Mouse (Mus musculus): ENCODE results near the gene Slc35g3. TPM values are rescaled to one million over a fixed set of nuclear protein-coding genes. Genes with fewer than 3 reads are reported as not detected.

Gene Slc35g3
- total and polyA plus RNA-seq, 3 experiments, result not detected

DNA sequence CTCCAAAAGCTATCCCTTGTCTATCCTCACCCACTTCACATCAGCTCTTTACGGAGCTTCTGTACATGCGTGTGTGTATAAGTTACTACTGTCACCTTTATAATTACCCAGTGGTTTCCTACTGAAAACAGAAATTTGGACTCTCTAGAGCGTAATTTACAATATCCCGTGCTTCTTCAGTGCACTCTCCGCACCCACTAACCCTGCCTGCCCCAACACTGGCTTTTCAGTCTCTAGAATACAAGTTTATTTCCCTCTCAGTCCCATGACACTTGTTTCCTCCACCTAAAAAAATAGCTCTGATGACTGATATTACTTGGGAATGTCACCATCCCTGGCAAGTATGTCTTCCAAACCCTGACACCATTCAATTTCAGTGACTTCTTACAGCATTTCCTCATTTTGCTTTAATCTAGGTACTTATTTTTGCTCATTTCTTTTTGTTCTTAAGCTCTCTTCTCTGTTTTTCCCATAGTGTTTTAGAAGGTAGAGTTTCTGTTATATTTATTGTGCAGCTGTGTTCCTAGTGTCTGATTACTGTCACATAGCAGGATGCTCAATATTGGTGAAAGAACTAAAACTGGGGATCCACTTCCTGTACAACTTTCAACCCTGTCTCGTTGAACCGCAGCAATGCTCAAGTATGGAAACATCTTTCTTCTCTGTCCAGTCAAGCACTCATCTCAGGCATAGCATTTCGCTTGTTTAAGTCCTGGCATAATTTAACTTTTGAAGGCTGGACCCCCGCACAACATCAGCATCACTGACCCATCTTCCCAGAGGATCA, 4.3 kb downstream of the Slc35g3 start:
- H3K27me3 ChIP-seq (replicated peaks), result no peaks in the 10 kb centered on the region
- H3K4me1 ChIP-seq (ENCODE audit: control insufficient read depth in 1 of 2, insufficient read depth in 2 of 2), result peaks cover 15 to 53% of the 10 kb centered on the region in 2 experiments
- H3K9ac ChIP-seq (ENCODE audit: insufficient read depth, low read depth), result peak overlapping the region; percentile 50
- dilution Hi-C loops (cut with MboI; ENCODE audit: extremely low pct_ligation_motif_present, extremely low pct_unique_long_range_greater_than_20kb, low sequenced_read_pairs), result no loop called here
- peak overlapping the region; percentile 75 for H3K27ac ChIP-seq (ENCODE audit: insufficient read depth, low read depth)
- in situ Hi-C loops (cut with MboI; ENCODE audit: low pct_ligation_motif_present, low pct_unique_long_range_greater_than_20kb, low sequenced_read_pairs), result loop anchor here (5.0 kb wide), 1 partner anchor 35 kb away; no protein-coding TSS in a partner anchor
- peak overlapping the region; percentile 55 to 60 (median 57) for H3K4me3 ChIP-seq (replicated peaks in 1 of 3; ENCODE audit: low read depth in 2 of 3, low read length in 2 of 3, poor library complexity in 1 of 3)
- H3K4me2 ChIP-seq (ENCODE audit: insufficient read depth, low read depth, poor library complexity, severe bottlenecking), result peak overlapping the region; percentile 98
- no peak for DNase-seq (ENCODE audit: extremely low read depth)
- TF ChIP-seq HCFC1 (IDR thresholded peaks at IDR 0.05; ENCODE audit: low read depth, low read length) (no peak; the same call in 1 of the 2 replicates), ZC3H11A (IDR thresholded peaks at IDR 0.05; ENCODE audit: low read depth, low read length) (no peak), MAFK (IDR thresholded peaks at IDR 0.05; ENCODE audit: insufficient replicate concordance, low read length) (no peak), MEF2A (IDR thresholded peaks at IDR 0.05; ENCODE audit: borderline replicate concordance, low read depth, low read length) (no peak), MYC (IDR thresholded peaks at IDR 0.05; ENCODE audit: low read depth, low read length) (peak; percentile 28; the same call in 1 of the 2 replicates), CTCF (conservative IDR thresholded peaks at IDR 0.05 in 1 of 2, IDR thresholded peaks at IDR 0.05 in 1 of 2; ENCODE audit: low read depth in 2 of 2, low read length in 2 of 2) (no peak), BHLHE40 (IDR thresholded peaks at IDR 0.05; ENCODE audit: low read depth, low read length) (no peak), ZMIZ1 (IDR thresholded peaks at IDR 0.05; ENCODE audit: low read depth, low read length) (no peak), CHD2 (IDR thresholded peaks at IDR 0.05; ENCODE audit: low read length) (no peak), E2F4 (IDR thresholded peaks at IDR 0.05; ENCODE audit: insufficient replicate concordance, low read depth, low read length) (no peak), GABPA (IDR thresholded peaks at IDR 0.05; ENCODE audit: insufficient replicate concordance, low read depth, low read length) (no peak), TCF12 (IDR thresholded peaks at IDR 0.05; ENCODE audit: low read depth, low read length) (no peak), ZKSCAN1 (IDR thresholded peaks at IDR 0.05; ENCODE audit: borderline replicate concordance, low read depth, low read length) (no peak), PAX5 (IDR thresholded peaks at IDR 0.05; ENCODE audit: low read length) (no peak), ZNF384 (IDR thresholded peaks at IDR 0.05; ENCODE audit: low read depth, low read length) (no peak), KAT2A (IDR thresholded peaks at IDR 0.05; ENCODE audit: insufficient replicate concordance, low read length) (0 out of 2 replicates have a peak, but pooled peaks have one; percentile 20), NELFE (IDR thresholded peaks at IDR 0.05; ENCODE audit: low read depth, low read length) (no peak), MAX (IDR thresholded peaks at IDR 0.05; ENCODE audit: low read length) (no peak; the same call in 1 of the 2 replicates), CHD1 (IDR thresholded peaks at IDR 0.05; ENCODE audit: low read depth, low read length) (peak; percentile 73), USF1 (IDR thresholded peaks at IDR 0.05; ENCODE audit: low read depth, low read length) (no peak), ETS1 (conservative IDR thresholded peaks at IDR 0.05; ENCODE audit: low read depth, low read length) (no peak; the same call in 1 of the 2 replicates), RAD21 (IDR thresholded peaks at IDR 0.05; ENCODE audit: low read depth, low read length) (no peak), IRF4 (IDR thresholded peaks at IDR 0.05; ENCODE audit: low read depth, low read length) (no peak), MXI1 (IDR thresholded peaks at IDR 0.05; ENCODE audit: low read depth, low read length) (peak; percentile 58; the same call in 1 of the 2 replicates), ELF1 (IDR thresholded peaks at IDR 0.05; ENCODE audit: low read depth, low read length) (peak; percentile 44), JUND (conservative IDR thresholded peaks at IDR 0.05; ENCODE audit: low read depth, low read length) (0 out of 2 replicates have a peak, but pooled peaks have one; percentile 4), UBTF (IDR thresholded peaks at IDR 0.05; ENCODE audit: low read depth, low read length) (peak; percentile 75), MAZ (IDR thresholded peaks at IDR 0.05; ENCODE audit: low read depth, low read length) (no peak), JUN (IDR thresholded peaks at IDR 0.05; ENCODE audit: insufficient read depth, low read depth, low read length) (no peak), USF2 (conservative IDR thresholded peaks at IDR 0.05; ENCODE audit: low read depth, low read length) (no peak), EP300 (IDR thresholded peaks at IDR 0.05; ENCODE audit: low read length) (no peak), SIN3A (IDR thresholded peaks at IDR 0.05; ENCODE audit: low read length) (peak; percentile 72), TBP (conservative IDR thresholded peaks at IDR 0.05; ENCODE audit: low read depth, low read length) (no peak), POLR2A (IDR thresholded peaks at IDR 0.05; ENCODE audit: low read depth, low read length) (no peak), NRF1 (IDR thresholded peaks at IDR 0.05; ENCODE audit: low read depth, low read length) (no peak), SMC3 (IDR thresholded peaks at IDR 0.05; ENCODE audit: low read depth, low read length) (no peak), RCOR1 (conservative IDR thresholded peaks at IDR 0.05; ENCODE audit: low read depth, low read length) (peak; percentile 10; the same call in 1 of the 2 replicates), POLR2AphosphoS2 (IDR thresholded peaks at IDR 0.05; ENCODE audit: low read depth, low read length) (no peak)
- peaks cover 0 to 16% of the 10 kb centered on the region in 2 experiments for H3K36me3 ChIP-seq (replicated peaks in 1 of 2; ENCODE audit: control insufficient read depth in 1 of 2, insufficient read depth in 1 of 2, low read length in 1 of 2)
- H3K79me2 ChIP-seq (replicated peaks; ENCODE audit: control insufficient read depth, extremely low read depth, insufficient read depth, poor library complexity, severe bottlenecking), result peaks cover 52% of the 10 kb centered on the region
- H3K9me3 ChIP-seq (replicated peaks; ENCODE audit: low read length), result no peaks in the 10 kb centered on the region
